Mouse (Mus musculus) liver, postnatal 0 days (tissue): ENCODE measurements around the gene Gpr3.

Source experiments
- CTCF ChIP-seq: sonication (generic); IDR thresholded peaks from 2 replicates; pipeline ENCODE4 v1.5.1; 2016; ENCODE audit warnings: antibody characterized with exemption, low read depth
- EP300 ChIP-seq: IDR thresholded peaks from 2 replicates; pipeline ENCODE4 v1.6.1; 2016; ENCODE audit warnings: antibody characterized with exemption, low read depth, mild to moderate bottlenecking

DNA sequence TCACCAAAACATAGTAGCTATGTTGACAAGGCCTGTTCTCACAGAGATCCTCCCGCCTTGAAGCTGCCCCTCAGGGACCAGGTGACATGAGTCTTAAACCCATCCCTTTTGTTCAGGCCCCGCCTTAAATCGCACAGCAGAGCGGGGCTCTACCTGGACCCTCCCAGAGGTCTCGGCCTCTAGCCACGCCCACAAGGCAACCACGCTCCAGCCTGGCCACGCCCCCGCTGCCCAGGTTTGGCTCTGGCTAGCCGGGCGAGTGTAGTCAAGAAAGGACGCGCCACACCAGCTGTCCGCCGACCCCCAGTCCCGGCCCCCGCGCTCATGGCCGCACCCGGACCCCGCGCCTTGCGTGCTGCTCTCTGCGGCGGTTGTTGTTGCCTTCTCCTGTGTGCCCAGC lies 8.3 kb upstream of the Gpr3 start:
- no peak for TF ChIP-seq CTCF
- TF ChIP-seq EP300: no peak
